8 mouse cellular contexts compared by ENCODE assay signal in genomic region chr1:138618012-138618354, GRCm38 (mm10). TPM values are rescaled to one million over a fixed set of nuclear protein-coding genes. Genes with fewer than 3 reads are reported as not detected.
DNase-seq lines count a peak whose midpoint lies in the region; ATAC-seq and TF ChIP-seq lines count a peak whose summit lies in the region.

No protein-coding gene starts in this region.

- ATAC-seq in embryonic facial prominence, embryonic 14.5 days (ENCODE audit: low read depth): peak; percentile 85
- peak; percentile 85 for ATAC-seq in limb, embryonic 13.5 days (ENCODE audit: low FRiP score, low read depth)
- ATAC-seq in midbrain, embryonic 15.5 days (replicated peaks): peak; percentile 80

- peak overlapping the region; percentile 53 for H3K4me3 ChIP-seq in bone marrow, adult 2 months (replicated peaks; ENCODE audit: control insufficient read depth, low read depth, low read length)
- H3K4me3 ChIP-seq in embryonic facial prominence, embryonic 14.5 days (ENCODE audit: low read depth, low read length): peak overlapping the region; percentile 87
- peak overlapping the region; percentile 88 for H3K4me3 ChIP-seq in limb, embryonic 13.5 days
- H3K4me3 ChIP-seq in midbrain, embryonic 15.5 days: peak overlapping the region; percentile 82

- peak overlapping the region; percentile 84 for H3K4me2 ChIP-seq in embryonic facial prominence, embryonic 14.5 days (ENCODE audit: low read depth, low read length)
- peak overlapping the region; percentile 85 for H3K4me2 ChIP-seq in limb, embryonic 13.5 days (replicated peaks)
- peak overlapping the region; percentile 79 for H3K4me2 ChIP-seq in midbrain, embryonic 15.5 days

- peak; percentile 95 for DNase-seq in A20 (ENCODE audit: low read depth, low spot score)
- peak; percentile 95 for DNase-seq in embryonic facial prominence, embryonic 14.5 days (ENCODE audit: low spot score)
- peak; percentile 91 for DNase-seq in heart, adult 8-10 months (ENCODE audit: low spot score)
- peak; percentile 96 for DNase-seq in kidney, adult 9 months
- DNase-seq in spleen, adult 18-20 months: peak; percentile 80

- WGBS in bone marrow, adult 2 months: 1% methylated on average over 11 of the region's 11 CpGs
- whole genome bisulfite sequencing in embryonic facial prominence, embryonic 14.5 days: 0% methylated on average over 11 of the region's 11 CpGs
- under 1% methylated on average over 11 of the region's 11 CpGs for WGBS in limb, embryonic 13.5 days
- under 1% methylated on average over 11 of the region's 11 CpGs for WGBS in midbrain, embryonic 15.5 days

- H3K27ac ChIP-seq in bone marrow, adult 2 months (ENCODE audit: control insufficient read depth, insufficient read depth, low read depth, low read length, poor library complexity): peak overlapping the region; percentile 61
- H3K27ac ChIP-seq in embryonic facial prominence, embryonic 14.5 days (replicated peaks; ENCODE audit: low read depth, low read length): peak overlapping the region; percentile 96
- peak overlapping the region; percentile 73 for H3K27ac ChIP-seq in limb, embryonic 13.5 days
- H3K27ac ChIP-seq in midbrain, embryonic 15.5 days: peak overlapping the region; percentile 68

- H3K36me3 ChIP-seq in embryonic facial prominence, embryonic 14.5 days (ENCODE audit: control insufficient read depth, insufficient read depth, low read length): no peaks in the 10 kb centered on the region
- no peaks in the 10 kb centered on the region for H3K36me3 ChIP-seq in limb, embryonic 13.5 days
- no peaks in the 10 kb centered on the region for H3K36me3 ChIP-seq in midbrain, embryonic 15.5 days (replicated peaks)

- TF ChIP-seq POLR2A in bone marrow, adult 2 months (IDR thresholded peaks at IDR 0.05; ENCODE audit: borderline replicate concordance, control insufficient read depth, low read depth, low read length): peak; percentile 54; the same call in 1 of the 2 replicates

- H3K9me3 ChIP-seq in embryonic facial prominence, embryonic 14.5 days (ENCODE audit: control insufficient read depth, low read length): no peaks in the 10 kb centered on the region
- H3K9me3 ChIP-seq in limb, embryonic 13.5 days: no peaks in the 10 kb centered on the region
- no peaks in the 10 kb centered on the region for H3K9me3 ChIP-seq in midbrain, embryonic 15.5 days

- no peaks in the 10 kb centered on the region for H3K27me3 ChIP-seq in embryonic facial prominence, embryonic 14.5 days (replicated peaks; ENCODE audit: control insufficient read depth, insufficient read depth, low read length)
- H3K27me3 ChIP-seq in limb, embryonic 13.5 days: no peaks in the 10 kb centered on the region
- no peaks in the 10 kb centered on the region for H3K27me3 ChIP-seq in midbrain, embryonic 15.5 days (replicated peaks)

- TF ChIP-seq CTCF in bone marrow, adult 2 months (IDR thresholded peaks at IDR 0.05; ENCODE audit: control insufficient read depth, insufficient read depth, low read length): peak; percentile 1; the same call in 1 of the 2 replicates

- H3K4me1 ChIP-seq in bone marrow, adult 2 months (ENCODE audit: control insufficient read depth, insufficient read depth, low read length): peaks cover 3% of the 10 kb centered on the region; the same call in 1 of the 2 replicates
- H3K4me1 ChIP-seq in embryonic facial prominence, embryonic 14.5 days (ENCODE audit: control insufficient read depth, insufficient read depth, low read length): no peaks in the 10 kb centered on the region; the same call in 1 of the 2 replicates
- peaks cover 40% of the 10 kb centered on the region for H3K4me1 ChIP-seq in limb, embryonic 13.5 days
- peaks cover 24% of the 10 kb centered on the region for H3K4me1 ChIP-seq in midbrain, embryonic 15.5 days

- peak overlapping the region; percentile 61 for H3K9ac ChIP-seq in embryonic facial prominence, embryonic 14.5 days (ENCODE audit: low read depth, low read length)
- H3K9ac ChIP-seq in limb, embryonic 13.5 days: peak overlapping the region; percentile 60
- peak overlapping the region; percentile 27; the same call in 1 of the 2 replicates for H3K9ac ChIP-seq in midbrain, embryonic 15.5 days

RNA-seq across cellular contexts. Expression of gene Nek7, which starts 2.0 kb away (rescaled TPM):
- polyA plus RNA-seq in bone marrow, adult 2 months (2011; ENCODE audit: insufficient read depth, insufficient read length, low replicate concordance, missing spikeins): 6.5 and 11.3 TPM in 2 replicates
- polyA plus RNA-seq in embryonic facial prominence, embryonic 14.5 days (2014; fragmentation: Nextera tagmentation; extraction: Ambion mirVana): 38.4 and 40.0 TPM in 2 replicates
- total RNA-seq in heart, adult 8-10 months (2022): 10 to 100 TPM; 76.3 to 80.2 (median 78.5) TPM
- 34.7 and 37.0 TPM in 2 replicates for polyA plus RNA-seq in limb, embryonic 13.5 days (2015; fragmentation: Nextera tagmentation; extraction: Ambion mirVana)
- 17.8 and 21.4 TPM in 2 replicates for polyA plus RNA-seq in midbrain, embryonic 15.5 days (2015; fragmentation: Nextera tagmentation; extraction: Ambion mirVana)

Comparison
In these comparisons a context has a peak if more than half of its experiments do, and no peak if none do; other contexts are left out.
1. Peak in every context shown above with its lines: DNase-seq, ATAC-seq, H3K4me3 ChIP-seq and H3K27ac ChIP-seq.